Mouse (Mus musculus) embryonic facial prominence, embryonic 11.5 days (tissue): ENCODE data around the gene Kcnj2. TPM values are rescaled to one million over a fixed set of nuclear protein-coding genes. Genes with fewer than 3 reads are reported as not detected.

Experiments used
- ATAC-seq: fragments of 200-750 bp; cut with Nextera tagmentation; replicated peaks from 2 replicates; pipeline ENCODE4 v1.8.0; 2017; ENCODE audit warnings: low read depth; ENCODE audit not compliant: insufficient number of reproducible peaks, low FRiP score, low TSS enrichment
- DNase-seq: peaks from one replicate; pipeline ENCODE4 v3.0.0-alpha.2; 2015; ENCODE audit warnings: low spot score
- H3K27ac ChIP-seq: fragments of 300-500 bp; sonication (generic); replicated peaks from 2 replicates; pipeline ENCODE4 v1.5.1; 2014; ENCODE audit warnings: mild to moderate bottlenecking, low read depth, low read length, control low read depth
- H3K27me3 ChIP-seq: fragments of 300-500 bp; sonication (generic); 2 replicates; pipeline ENCODE4 v1.6.1; 2014; ENCODE audit warnings: mild to moderate bottlenecking, low read length, moderate library complexity, mixed read lengths; ENCODE audit not compliant: control insufficient read depth, insufficient read depth
- H3K36me3 ChIP-seq: fragments of 300-500 bp; sonication (generic); replicated peaks from 2 replicates; pipeline ENCODE4 v1.6.1; 2014; ENCODE audit warnings: low read depth, mild to moderate bottlenecking, low read length, moderate library complexity, mixed read lengths; ENCODE audit not compliant: control insufficient read depth, insufficient read depth
- H3K4me1 ChIP-seq: fragments of 300-500 bp; sonication (generic); 2 replicates; pipeline ENCODE4 v1.6.1; 2014; ENCODE audit warnings: low read length, mixed read lengths; ENCODE audit not compliant: control insufficient read depth, insufficient read depth
- H3K4me2 ChIP-seq: fragments of 300-500 bp; sonication (generic); 2 replicates; pipeline ENCODE4 v1.6.1; 2014; ENCODE audit warnings: low read depth, mild to moderate bottlenecking, control low read depth, low read length, moderate library complexity
- H3K4me3 ChIP-seq: fragments of 300-500 bp; sonication (generic); 2 replicates; pipeline ENCODE4 v1.5.1; 2014; ENCODE audit warnings: low read depth, low read length, control low read depth
- H3K9ac ChIP-seq: fragments of 300-500 bp; sonication (generic); replicated peaks from 2 replicates; pipeline ENCODE4 v1.6.1; 2014; ENCODE audit warnings: mild to moderate bottlenecking, control low read depth, low read length
- H3K9me3 ChIP-seq: fragments of 300-500 bp; sonication (generic); replicated peaks from 2 replicates; pipeline ENCODE4 v1.6.1; 2016; ENCODE audit warnings: mild to moderate bottlenecking, low read length, inconsistent platforms, mixed read lengths; ENCODE audit not compliant: control insufficient read depth
- WGBS: fragments of 180-500 bp; shearing (Covaris S2); extraction: QIAGEN DNeasy Blood & Tissue Kit; methylation state at CpG from one replicate; pipeline ENCODE4 v1.1.7; 2014; 5-methylcytosine and 5-hydroxymethylcytosine counted together
- polyA plus RNA-seq: library from polyadenylated mRNA; unstranded; fragments of >200 nt; fragmentation: Nextera tagmentation; extraction: Ambion mirVana; gene quantifications from 2 replicates; pipeline ENCODE4 v1.2.1, GENCODE M21; 2014

The Kcnj2 gene
- polyA plus RNA-seq, 1 experiment from 2014 or later = 2.4 TPM

DNA sequence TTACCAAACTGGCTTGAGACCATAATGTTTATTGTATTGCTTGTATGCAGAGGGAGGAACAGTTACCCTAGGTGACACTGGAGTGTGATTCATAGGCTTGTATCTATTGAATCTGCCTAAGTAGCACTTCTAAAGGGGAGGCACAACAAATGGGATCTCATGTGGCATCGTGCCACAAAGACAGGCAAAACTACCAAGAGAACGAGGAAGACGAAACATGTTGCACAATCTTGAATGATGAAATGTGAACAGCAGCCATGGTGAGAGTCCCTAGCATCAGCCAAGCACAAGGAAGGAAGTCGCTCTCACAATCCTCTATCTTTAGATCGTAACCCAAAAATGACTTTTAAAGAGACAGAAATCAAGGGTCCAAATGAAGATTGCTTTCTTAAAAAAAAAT lies 30.6 kb downstream of the Kcnj2 start:
- Histone ChIP-seq H3K27me3 (no peaks in the 10 kb centered on the region), H3K9ac (no peak overlapping the region), H3K4me1 (no peaks in the 10 kb centered on the region), H3K4me3 (no peak overlapping the region), H3K27ac (no peak overlapping the region), H3K36me3 (no peaks in the 10 kb centered on the region), H3K9me3 (no peaks in the 10 kb centered on the region), H3K4me2 (no peak overlapping the region)
- ATAC-seq (no peak), DNase-seq (no peak)
- 95% methylated on average over 5 of the region's 5 CpGs for WGBS

GRCm38 (mm10) chr11:111100131-111100530 lies 34.2 kb downstream of the Kcnj2 start:
- DNase-seq = no peak
- H3K27me3 ChIP-seq = no peaks in the 10 kb centered on the region
- H3K9ac ChIP-seq = no peak overlapping the region
- no peak overlapping the region for H3K4me3 ChIP-seq
- no peak for ATAC-seq
- H3K4me1 ChIP-seq = no peaks in the 10 kb centered on the region
- WGBS = 90% methylated on average over 2 of the region's 2 CpGs
- H3K27ac ChIP-seq = no peak overlapping the region
- no peak overlapping the region for H3K4me2 ChIP-seq
- no peaks in the 10 kb centered on the region for H3K36me3 ChIP-seq
- no peaks in the 10 kb centered on the region for H3K9me3 ChIP-seq

- 91% methylated on average over 4 of the region's 4 CpGs for WGBS
Measured at GRCm38 (mm10) chr11:111100651-111101050, 34.7 kb downstream of the Kcnj2 start.

DNA sequence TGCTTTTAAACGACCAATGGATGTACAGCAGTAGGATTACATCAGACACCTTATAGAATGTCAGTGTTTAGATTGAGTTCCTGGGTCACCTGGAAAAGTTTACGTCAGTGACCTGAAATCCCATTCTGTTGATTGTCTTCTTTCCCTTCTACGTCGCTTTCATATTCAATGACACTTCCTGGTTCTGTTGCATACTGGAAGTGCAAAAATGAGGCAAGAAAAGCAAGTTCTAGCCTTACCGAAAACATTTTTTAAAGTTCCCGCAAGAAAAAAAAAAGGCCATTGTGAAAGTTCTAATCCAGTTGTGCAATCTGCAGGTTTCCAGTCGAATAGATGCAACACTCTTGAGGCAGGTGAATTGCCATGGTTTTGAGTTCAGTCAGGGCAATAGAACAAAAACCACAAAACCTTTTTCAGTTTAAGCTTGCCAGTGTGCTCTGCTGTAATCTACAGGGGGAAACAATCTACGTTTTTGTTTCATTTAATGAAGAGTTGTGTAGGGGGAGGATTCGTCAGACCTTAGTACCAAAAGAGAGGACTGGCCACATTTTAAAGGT lies 35.7 kb downstream of the Kcnj2 start:
- no peaks in the 10 kb centered on the region for H3K36me3 ChIP-seq
- 82% methylated on average over 9 of the region's 9 CpGs for WGBS
- no peak overlapping the region for H3K9ac ChIP-seq
- H3K4me3 ChIP-seq = no peak overlapping the region
- H3K4me2 ChIP-seq = no peak overlapping the region
- DNase-seq (no peak), ATAC-seq (no peak)
- H3K9me3 ChIP-seq = no peaks in the 10 kb centered on the region
- no peak overlapping the region for H3K27ac ChIP-seq
- no peaks in the 10 kb centered on the region for H3K4me1 ChIP-seq
- no peaks in the 10 kb centered on the region for H3K27me3 ChIP-seq

More at GRCm38 (mm10) chr11:111100651-111101050, 34.7 kb downstream of the Kcnj2 start:
- H3K4me2 ChIP-seq = no peak overlapping the region
- no peaks in the 10 kb centered on the region for H3K4me1 ChIP-seq
- no peaks in the 10 kb centered on the region for H3K36me3 ChIP-seq
- no peak overlapping the region for H3K9ac ChIP-seq
- no peak overlapping the region for H3K4me3 ChIP-seq
- H3K27ac ChIP-seq = no peak overlapping the region
- DNase-seq (no peak), ATAC-seq (no peak)
- H3K9me3 ChIP-seq = no peaks in the 10 kb centered on the region
- H3K27me3 ChIP-seq = no peaks in the 10 kb centered on the region

DNA sequence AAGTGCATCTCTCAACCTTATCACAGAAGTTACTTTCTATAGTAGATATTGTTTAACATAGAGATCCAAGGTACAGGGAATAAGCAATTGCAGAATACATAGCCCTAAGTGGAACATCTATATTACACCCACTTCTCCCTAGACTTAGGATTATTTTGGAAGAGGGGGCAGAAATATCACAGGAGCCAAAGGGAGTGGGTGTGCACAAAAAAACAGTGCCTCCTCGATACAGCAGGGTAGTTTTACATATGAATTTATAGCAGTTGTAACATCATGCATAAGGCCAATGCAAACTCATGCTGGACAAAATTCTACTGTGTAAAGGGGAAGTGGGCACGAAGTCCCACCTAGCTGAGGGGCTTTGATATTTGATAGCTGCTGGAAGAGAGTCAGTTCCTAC lies 38.5 kb downstream of the Kcnj2 start:
- 82% methylated on average over 2 of the region's 2 CpGs for WGBS
- DNase-seq (no peak), ATAC-seq (no peak)

GRCm38 (mm10) chr11:111108130-111108529 lies 42.2 kb downstream of the Kcnj2 start:
- Histone ChIP-seq H3K36me3 (no peaks in the 10 kb centered on the region), H3K9ac (no peak overlapping the region), H3K4me1 (no peaks in the 10 kb centered on the region), H3K27ac (no peak overlapping the region), H3K9me3 (no peaks in the 10 kb centered on the region), H3K4me3 (no peak overlapping the region), H3K27me3 (no peaks in the 10 kb centered on the region), H3K4me2 (no peak overlapping the region)
- no peak for ATAC-seq
- no peak for DNase-seq
- WGBS = 76% methylated on average over 9 of the region's 9 CpGs

More for the DNA sequence above, 38.5 kb downstream of the Kcnj2 start:
- Histone ChIP-seq H3K27ac (no peak overlapping the region), H3K9ac (no peak overlapping the region), H3K36me3 (no peaks in the 10 kb centered on the region), H3K9me3 (no peaks in the 10 kb centered on the region), H3K27me3 (no peaks in the 10 kb centered on the region), H3K4me2 (no peak overlapping the region), H3K4me1 (no peaks in the 10 kb centered on the region), H3K4me3 (no peak overlapping the region)

DNA sequence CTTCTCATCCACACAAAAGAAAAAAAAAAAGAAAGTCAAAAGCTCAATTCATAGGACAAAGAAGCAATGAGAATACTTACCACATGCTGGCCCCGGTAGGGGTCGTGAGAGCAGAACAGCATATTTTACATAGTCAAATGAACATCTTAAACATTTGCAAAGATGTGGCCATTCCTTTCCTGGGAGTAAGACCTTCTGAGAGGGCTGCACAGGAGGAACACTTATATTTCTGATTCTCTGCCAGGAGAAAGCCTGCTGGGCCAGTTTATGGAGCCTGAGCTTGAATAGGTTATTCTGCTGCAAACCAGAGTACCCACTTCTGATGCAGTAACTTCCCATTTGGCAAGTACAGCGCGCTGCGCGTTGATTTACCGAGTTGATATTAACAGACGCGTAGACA lies 55.5 kb downstream of the Kcnj2 start:
- Histone ChIP-seq H3K4me3 (no peak overlapping the region), H3K9ac (no peak overlapping the region), H3K27me3 (no peaks in the 10 kb centered on the region), H3K4me2 (no peak overlapping the region), H3K27ac (no peak overlapping the region), H3K36me3 (no peaks in the 10 kb centered on the region), H3K9me3 (no peaks in the 10 kb centered on the region), H3K4me1 (no peaks in the 10 kb centered on the region)
- ATAC-seq (no peak), DNase-seq (no peak)
- 71% methylated on average over 9 of the region's 9 CpGs for WGBS

DNA sequence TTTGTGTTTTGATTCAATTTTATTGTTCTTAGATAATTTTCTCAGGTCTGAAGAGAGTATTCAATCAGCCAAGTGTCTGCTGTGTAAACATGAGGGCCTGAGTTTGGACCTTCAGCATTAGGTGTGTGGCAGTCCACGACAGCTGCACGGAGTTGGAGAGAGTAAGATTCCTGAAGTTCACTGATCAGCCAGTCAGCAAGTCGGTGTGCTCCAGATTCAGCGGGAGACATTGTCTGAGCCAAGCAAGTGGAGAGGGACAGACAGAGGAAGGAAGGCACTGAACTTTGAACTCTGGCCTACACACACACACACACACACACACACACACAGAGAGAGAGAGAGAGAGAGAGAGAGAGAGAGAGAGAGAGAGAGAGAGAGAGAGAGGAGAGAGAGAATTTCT lies 57.4 kb downstream of the Kcnj2 start:
- H3K9me3 ChIP-seq = no peaks in the 10 kb centered on the region
- no peaks in the 10 kb centered on the region for H3K4me1 ChIP-seq
- no peak overlapping the region for H3K27ac ChIP-seq
- H3K36me3 ChIP-seq = no peaks in the 10 kb centered on the region
- DNase-seq = no peak
- no peak for ATAC-seq
- H3K4me3 ChIP-seq = no peak overlapping the region
- WGBS = 61% methylated on average over 4 of the region's 4 CpGs
- no peaks in the 10 kb centered on the region for H3K27me3 ChIP-seq
- H3K4me2 ChIP-seq = no peak overlapping the region
- H3K9ac ChIP-seq = no peak overlapping the region
